Mouse (Mus musculus) urinary bladder, postnatal 14 days (tissue): ENCODE data around the gene Ube2v1.

Experiments used
- DNase-seq: peaks from one replicate; pipeline ENCODE4 v3.0.0; 2021; ENCODE audit warnings: low spot score

Gene Ube2v1

DNA sequence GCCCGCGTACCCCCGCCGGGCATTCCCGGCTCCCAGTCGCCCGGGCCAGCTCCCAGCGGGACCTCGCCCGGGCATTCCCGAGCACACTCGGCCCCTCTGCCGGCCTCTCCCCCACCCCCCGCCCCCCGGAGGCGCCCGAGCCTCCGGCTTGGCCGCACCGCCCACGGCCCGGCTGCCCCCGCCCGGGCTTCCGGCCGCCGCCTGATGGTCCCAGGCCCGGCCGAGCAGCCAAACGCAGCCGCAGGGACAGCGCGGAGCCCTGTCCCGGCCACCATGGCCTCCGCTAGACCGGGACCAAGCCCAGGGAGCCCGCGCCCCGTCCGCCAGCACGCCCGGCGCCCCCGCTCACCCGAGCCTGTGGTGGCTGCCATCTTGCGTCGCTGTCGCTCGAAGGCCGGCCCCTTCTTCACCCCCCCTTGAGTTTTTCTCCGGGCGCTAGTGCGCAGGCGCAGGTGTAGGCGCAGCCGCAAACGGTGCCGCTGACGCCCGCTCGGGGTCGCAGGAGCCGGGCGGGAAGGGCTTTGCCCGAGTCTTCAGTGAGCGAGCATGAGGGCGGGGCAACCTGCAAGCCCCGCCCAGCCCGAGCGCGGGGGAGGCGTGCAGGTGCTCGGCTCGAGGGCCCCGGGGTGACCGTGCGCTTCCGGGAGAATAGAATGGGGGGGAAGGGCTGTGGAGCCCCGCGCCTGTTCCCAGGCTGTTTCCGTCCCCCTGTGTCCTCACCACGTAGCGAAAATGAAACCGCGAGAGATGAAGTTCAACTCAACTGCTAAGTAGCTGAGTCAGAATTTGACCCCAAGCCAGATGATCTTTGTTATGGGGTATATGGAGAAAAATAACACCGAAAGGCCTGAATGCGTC lies at the start of gene Ube2v1:
Gene Ube2v1, minus strand, starts transcription at position 505 of the 858 bp plus-strand sequence.
- DNase-seq, result peak; percentile 96

DNA sequence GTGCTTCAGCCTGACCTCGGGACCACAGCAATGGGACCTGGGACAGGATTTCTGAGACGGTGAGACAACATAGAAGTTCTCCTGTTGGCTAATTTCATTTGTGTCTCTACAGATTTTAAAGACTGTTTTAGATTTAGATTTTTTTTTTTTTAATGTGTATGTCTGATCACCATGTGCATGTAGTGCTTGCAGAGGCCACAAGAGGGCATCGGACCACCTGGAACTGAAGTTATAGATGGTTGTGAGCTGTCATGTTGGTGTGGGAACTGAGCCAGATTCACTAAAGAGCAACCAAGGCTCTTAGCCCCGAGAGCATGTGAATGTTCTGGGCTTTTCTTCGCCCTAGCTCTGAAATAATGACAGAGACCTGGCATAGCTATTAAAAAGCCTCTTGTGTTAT lies 48.8 kb upstream of the Ube2v1 start:
- peak; percentile 64 for DNase-seq

DNA sequence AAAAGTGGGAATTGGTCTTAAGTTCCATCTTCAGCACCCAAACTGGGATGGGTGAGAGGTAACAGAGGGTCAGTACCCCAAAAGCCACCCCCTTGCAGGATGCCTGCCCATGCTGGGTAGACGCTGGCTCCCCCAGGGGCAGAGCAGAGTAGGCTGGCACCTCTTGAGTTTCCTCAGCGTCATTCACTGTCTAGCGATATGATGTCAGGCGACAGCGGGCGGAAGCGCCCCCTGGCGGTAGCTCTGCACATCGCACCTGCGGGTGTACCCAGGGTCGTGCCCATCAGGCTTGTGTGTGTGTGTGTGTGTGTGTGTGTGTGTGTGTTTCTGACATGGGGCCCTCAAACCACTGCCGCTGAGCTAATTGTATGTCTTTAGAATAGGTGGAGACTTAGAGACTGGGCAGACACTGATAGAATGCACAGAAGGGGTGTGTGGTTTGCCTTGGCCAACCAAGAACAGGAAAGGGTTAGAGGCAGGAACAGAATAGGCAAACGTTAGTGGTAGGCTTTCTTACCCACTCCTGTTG lies 48.1 kb upstream of the Ube2v1 start:
- peak; percentile 80 for DNase-seq

- DNase-seq, result no peak
Observed at GRCm38 (mm10) chr2:167678600-167678999, 46.7 kb upstream of the Ube2v1 start.

DNA sequence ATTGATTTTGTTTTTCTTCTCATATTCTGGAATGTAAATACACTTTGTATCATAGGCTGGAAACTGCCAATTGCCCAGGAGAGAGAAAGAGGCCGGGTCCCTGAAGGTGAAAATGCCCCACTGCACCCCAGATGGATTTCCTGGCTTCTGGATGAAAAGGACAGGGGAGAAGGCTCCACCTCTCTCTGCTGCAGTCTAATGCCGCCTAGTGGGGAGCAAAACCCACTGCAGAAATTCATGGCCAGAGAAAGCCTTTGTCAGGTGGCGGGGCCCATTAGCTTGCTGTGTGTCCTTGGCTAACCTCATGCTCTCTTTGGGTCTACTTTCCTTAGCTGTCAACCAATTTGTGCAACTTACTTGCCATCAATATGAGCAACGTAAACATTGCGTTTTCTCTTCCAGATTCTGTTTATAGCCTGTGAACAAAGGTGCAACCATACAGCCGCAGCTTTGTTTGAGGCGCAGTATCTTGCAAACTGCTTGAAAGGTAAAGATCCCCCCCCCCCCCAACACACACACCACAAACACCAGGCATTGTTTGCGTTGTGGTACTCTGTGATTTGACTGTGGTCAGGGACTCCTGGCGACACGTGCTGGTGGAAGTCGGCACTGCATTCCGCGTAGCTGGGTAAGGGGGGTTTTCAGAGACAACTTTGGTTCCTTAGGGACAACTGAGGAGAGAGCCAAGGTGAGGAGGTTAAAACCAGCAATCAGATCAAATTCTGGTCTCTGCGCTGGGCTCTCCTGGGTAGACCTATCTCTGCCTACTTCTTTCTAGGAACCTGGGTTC lies 43.4 kb upstream of the Ube2v1 start:
- DNase-seq, result no peak

DNA sequence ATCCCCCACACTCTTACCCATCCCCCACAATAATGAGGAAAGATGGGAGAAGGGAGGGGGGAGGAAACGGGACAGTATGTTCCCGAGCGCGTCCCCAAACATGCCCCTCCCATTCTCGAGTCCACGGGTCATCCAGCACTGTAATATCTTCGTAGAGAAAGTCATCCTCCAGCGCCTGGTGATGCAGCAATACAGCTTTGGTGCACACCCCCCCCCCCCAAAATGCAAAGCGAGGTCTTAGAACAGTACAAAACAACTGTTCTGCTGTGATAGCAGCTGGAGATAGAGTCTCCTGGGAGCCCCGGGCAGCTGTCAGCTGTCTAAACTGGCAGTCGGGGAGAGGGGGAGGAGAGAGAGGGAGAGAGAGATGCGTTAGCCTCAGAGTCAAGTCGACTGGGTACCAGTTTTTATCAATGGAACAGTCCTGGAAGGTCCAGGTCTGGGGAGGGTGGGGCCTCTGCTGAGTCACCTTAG lies 40.4 kb upstream of the Ube2v1 start:
- no peak for DNase-seq

DNA sequence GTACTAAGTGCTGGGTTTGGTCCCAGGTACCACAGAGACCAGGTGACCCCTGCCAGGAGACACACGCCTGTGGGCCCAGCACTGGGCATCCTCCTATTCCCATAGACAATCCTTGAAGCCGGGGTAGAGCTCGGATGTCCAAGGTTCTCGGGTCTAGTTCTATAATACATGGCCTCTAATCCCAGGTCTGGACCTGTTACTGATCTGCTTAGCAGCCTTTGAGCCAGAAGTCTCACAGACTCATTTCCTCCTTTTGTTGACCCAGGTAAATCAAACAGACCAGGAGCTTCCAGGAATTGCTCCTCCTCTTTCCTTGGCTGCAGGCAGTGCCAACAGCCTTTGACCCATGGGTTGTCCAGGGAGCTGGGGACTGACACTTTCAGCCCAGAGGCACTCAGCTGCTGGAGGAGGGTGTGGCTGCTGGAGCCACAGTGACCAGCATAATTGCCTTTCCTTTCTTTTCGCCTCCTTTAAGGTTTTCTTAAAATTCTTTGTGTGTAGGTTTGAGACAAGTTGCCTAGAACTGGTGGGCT lies 39.3 kb upstream of the Ube2v1 start:
- DNase-seq, result no peak

GRCm38 (mm10) chr2:167669398-167669797 lies 37.5 kb upstream of the Ube2v1 start:
- no peak for DNase-seq

DNA sequence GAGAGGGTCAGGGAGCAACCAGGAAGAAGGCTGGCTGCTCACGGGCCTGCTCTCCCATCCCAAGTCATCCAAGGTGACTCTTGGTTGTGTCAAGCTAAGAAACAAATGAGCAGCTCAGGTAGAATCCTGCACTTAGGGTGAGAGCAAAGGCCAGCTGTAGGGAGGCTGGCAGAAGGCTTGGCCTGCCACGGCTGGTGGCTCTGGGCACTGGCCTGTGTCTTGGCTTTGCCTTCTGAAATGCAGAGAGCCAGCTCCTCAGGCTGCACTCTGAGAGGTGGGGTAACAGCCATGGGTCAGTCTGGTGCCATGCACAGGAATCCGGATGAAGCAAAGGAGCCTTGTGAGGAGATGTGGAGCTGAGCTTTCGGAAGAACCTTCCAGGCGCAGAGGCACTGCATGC lies 36.5 kb upstream of the Ube2v1 start:
- no peak for DNase-seq

DNA sequence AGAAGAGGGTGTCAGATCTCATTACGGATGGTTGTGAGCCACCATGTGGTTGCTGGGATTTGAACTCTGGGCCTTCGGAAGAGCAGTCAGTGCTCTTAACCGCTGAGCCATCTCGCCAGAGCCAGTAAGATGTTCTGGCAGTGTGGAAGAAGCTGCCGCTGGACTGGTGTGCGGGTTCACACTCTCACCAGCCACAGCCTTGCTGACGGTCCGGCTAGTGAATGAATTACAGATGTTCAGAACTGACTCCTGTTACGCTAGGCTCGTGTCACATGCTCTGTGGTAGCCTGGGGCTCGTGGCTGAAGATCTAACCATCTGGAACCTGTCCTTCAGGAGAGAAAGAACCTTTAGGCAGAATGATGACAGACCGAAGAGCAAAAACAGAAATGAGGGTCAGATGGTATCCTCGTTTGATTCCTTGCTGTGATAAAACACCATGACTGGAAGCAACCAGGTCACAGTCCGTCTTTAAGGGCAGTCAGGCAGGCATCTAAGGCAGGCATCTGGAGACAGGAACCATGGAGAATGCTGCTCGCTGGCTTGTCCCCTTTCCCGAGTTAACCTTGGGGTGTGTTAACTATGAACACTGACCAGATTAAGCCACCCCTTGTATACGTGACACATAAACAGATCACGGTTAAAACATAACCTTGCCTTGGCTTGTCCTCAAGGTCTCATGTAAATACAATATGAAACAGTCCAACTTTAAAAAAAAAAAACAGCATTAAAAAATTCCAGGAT lies 34.2 kb upstream of the Ube2v1 start:
- no peak for DNase-seq

DNA sequence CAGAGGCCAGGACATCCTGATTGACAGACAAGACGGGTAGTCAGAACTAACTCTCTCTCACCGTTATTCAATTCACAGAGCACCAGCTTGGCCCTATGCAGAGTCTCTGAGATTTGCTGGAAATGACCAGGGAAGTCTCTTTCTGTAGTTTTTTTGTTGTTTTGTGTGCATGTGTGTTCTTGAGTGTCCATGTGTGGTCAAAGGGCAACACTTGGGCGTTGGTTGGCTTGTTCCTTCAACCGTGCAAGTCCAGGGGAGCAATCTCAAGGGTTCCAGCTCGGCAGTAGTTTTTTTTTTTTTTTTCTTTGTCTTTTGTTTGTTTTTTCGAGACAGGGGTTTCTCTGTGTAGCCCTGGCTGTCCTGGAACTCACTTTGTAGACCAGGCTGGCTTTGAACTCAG lies 30.8 kb upstream of the Ube2v1 start:
- DNase-seq, result no peak

GRCm38 (mm10) chr2:167661270-167662203 lies 29.6 kb upstream of the Ube2v1 start, which contains the start of gene Gm20431:
Gene Gm20431 (minus strand): TSS chr2:167661496.
- peak; percentile 97 for DNase-seq

- DNase-seq, result no peak
Observed at GRCm38 (mm10) chr2:167660611-167660971, 28.7 kb upstream of the Ube2v1 start.

DNA sequence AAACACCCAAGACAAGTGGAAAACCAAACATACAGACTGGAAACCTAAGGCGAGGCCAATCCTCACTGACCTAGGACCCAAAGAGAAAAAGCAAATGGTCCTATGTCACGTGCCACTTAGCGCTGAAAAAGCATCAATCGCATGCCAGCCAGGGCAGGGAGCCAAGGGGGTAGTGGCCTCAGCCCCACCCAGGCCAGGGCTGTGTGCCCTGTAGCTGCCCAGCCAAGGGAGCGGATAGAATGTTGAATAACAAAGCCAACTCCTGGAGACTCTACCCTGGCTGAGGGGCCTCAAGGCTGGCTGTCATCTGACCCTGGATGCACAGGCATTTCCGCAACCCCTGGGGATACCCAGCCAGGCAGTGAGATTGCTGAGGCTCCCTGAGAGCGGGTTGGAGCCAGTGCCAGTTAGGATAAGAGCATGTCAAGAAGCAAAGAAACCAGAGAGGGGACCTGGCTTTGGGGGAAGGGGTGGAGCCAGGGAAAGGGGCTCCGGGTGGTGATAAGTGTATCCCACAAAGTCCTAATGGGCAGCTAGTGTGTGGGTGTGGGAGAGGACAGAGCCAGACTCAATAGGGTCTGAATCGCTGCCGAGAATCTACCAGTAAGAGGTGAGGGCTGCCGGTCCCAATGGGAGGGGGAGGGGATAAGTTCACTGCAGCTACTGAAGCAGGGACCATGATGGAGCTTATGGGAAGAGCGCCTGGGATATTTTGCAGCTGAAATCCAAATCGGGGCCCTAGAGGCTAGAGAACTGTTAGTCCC lies 28.1 kb upstream of the Ube2v1 start:
- peak; percentile 78 for DNase-seq

DNA sequence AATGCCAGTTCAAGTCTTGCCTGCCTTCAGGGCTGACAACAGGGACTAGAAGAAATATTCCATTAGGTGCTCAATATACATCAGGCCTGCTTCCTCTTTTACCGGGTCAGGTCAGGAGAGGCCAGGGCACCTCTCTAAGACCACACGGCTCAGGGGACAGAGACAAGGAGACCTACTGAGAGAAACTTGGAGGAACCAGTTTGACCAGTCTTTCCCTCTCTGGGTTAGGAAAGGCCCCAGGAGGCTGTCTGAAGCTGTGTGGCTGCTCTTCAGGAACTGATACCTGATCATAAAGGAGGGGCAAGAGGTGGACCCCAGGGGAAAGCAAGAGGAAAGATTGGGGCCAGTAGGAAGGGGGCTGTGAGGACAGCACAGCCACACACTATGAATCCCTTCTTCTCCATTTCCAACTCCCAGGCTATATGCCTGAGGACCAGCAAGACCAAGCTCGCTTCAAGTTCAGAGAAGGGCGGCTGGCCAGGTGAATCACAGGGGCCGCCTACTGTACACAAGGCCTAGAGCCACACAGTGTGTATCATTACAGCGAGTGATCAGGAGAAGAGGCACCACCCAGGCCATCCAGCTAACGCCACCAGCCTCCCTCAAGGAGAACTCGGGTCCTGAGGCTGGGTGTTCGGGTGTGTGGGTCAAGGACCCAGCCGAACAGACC lies 27.4 kb upstream of the Ube2v1 start:
- peak; percentile 47 for DNase-seq

DNA sequence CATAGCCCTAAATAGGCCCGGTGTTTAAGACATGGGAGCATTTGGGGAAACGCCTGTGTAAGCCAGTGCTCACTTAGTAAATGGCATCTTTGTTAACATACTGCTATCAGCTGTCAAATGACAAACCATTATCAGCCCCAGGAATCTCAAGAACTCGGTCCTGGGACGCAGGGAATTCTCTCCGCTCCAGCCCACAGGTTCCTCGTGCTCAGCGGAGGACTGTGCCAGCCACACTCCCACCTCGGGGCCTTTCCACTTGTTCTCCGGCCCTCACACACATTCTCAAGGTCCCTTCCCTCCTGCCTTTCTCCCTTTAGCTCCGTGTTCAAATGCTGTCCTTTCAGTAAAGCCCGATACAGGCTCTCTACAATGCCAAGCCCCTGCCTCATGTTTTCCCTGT lies 26.8 kb upstream of the Ube2v1 start:
- DNase-seq, result no peak

DNA sequence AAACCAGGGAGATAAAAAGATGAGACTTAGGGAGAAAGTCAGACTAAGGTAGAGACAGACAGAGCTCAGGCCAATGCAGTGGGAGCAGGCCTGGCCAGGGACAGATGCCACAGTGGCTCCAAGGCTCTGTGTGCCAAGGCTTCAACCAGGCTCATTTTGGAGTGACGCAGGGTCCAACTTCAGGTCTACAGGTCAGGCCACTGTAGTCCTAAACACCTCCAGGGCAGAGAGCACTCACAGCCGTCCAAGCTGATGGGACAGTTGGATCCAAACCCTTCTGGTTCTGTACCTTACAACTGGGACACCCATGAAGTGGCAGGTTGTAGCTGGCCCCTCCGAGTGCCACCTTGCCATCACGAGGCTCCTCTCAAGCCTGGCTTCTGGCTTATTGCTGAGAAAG lies 26.1 kb upstream of the Ube2v1 start:
- no peak for DNase-seq

- no peak for DNase-seq
Observed at GRCm38 (mm10) chr2:167656629-167657478, 25.0 kb upstream of the Ube2v1 start.
